Mouse (Mus musculus) stomach, postnatal 0 days (tissue): ENCODE data around the gene Mccc2.
"Not testable (repeated sequence)": the region's sequence is repeated elsewhere in the genome, so short reads cannot be mapped to it uniquely, and the experiment has no call there.

ENCODE experiments used
- CTCF ChIP-seq: IDR thresholded peaks from 2 replicates; pipeline ENCODE4 v1.5.1; 2016; ENCODE audit warnings: antibody characterized with exemption, low read depth, mild to moderate bottlenecking, moderate library complexity
- EP300 ChIP-seq: optimal IDR thresholded peaks from 2 replicates; pipeline ENCODE3; 2016; ENCODE audit warnings: antibody characterized with exemption

DNA sequence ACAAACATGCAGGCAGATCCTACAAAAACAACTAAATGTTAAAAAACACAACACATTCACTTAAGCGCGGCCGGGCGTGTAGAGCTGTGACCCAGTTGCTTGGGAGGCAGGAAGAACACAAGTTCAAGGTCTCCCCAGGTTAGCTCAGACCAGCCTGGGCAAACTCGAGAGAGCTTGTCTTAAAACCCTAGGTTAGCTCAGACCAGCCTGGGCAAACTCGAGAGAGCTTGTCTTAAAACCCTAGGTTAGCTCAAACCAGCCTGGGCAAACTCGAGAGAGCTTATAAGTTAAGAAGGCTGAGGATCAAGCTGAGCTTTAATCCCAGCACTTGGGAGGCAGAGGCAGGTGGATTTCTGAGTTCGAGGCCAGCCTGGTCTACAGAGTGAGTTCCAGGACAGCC lies 42.3 kb upstream of the Mccc2 start:
- not testable (repeated sequence) for TF ChIP-seq CTCF, EP300
